Mouse (Mus musculus) midbrain, embryonic 11.5 days (tissue): Measurements from ENCODE around the gene Top1. TPM values are rescaled to one million over a fixed set of nuclear protein-coding genes. Genes with fewer than 3 reads are reported as not detected.
A peak's percentile ranks its signal among the peaks of the same experiment; 100 is the strongest.

Experiments
- ATAC-seq: fragments of 200-750 bp; cut with Nextera tagmentation; 2 replicates; pipeline ENCODE4 v1.8.0; 2017; ENCODE audit warnings: moderate TSS enrichment, moderate library complexity; ENCODE audit not compliant: low FRiP score
- DNase-seq: peaks from one replicate; pipeline ENCODE4 v3.0.0; 2015; ENCODE audit warnings: low spot score; ENCODE audit errors: missing footprints
- H3K27ac ChIP-seq: fragments of 300-500 bp; sonication (generic); 2 replicates; pipeline ENCODE4 v1.5.1; 2014; ENCODE audit warnings: low read depth, low read length
- H3K27me3 ChIP-seq: fragments of 300-500 bp; sonication (generic); 2 replicates; pipeline ENCODE4 v1.6.1; 2014; ENCODE audit warnings: mild to moderate bottlenecking, low read length, moderate library complexity, mixed read lengths; ENCODE audit not compliant: control insufficient read depth, insufficient read depth
- H3K36me3 ChIP-seq: fragments of 300-500 bp; sonication (generic); 2 replicates; pipeline ENCODE4 v1.6.1; 2014; ENCODE audit warnings: mild to moderate bottlenecking, low read length, moderate library complexity, mixed read lengths; ENCODE audit not compliant: control insufficient read depth, insufficient read depth
- H3K4me1 ChIP-seq: fragments of 300-500 bp; sonication (generic); 2 replicates; pipeline ENCODE4 v1.6.1; 2014; ENCODE audit warnings: low read length; ENCODE audit not compliant: control insufficient read depth, insufficient read depth
- H3K4me2 ChIP-seq: fragments of 300-500 bp; sonication (generic); 2 replicates; pipeline ENCODE4 v1.6.1; 2014; ENCODE audit warnings: mild to moderate bottlenecking, moderate library complexity
- H3K4me3 ChIP-seq: fragments of 300-500 bp; sonication (generic); 2 replicates; pipeline ENCODE4 v1.5.1; 2014; ENCODE audit warnings: low read depth, low read length
- H3K9ac ChIP-seq: fragments of 300-500 bp; sonication (generic); 2 replicates; pipeline ENCODE4 v1.6.1; 2014; ENCODE audit warnings: low read length
- H3K9me3 ChIP-seq: fragments of 300-500 bp; sonication (generic); 2 replicates; pipeline ENCODE4 v1.6.1; 2016; ENCODE audit warnings: low read length; ENCODE audit not compliant: control insufficient read depth
- WGBS: fragments of 180-500 bp; shearing (Covaris S2); extraction: QIAGEN DNeasy Blood & Tissue Kit; methylation state at CpG from one replicate; pipeline ENCODE4 v1.1.7; 2014; 5-methylcytosine and 5-hydroxymethylcytosine counted together
- polyA plus RNA-seq: library from polyadenylated mRNA; unstranded; fragments of >200 nt; fragmentation: Nextera tagmentation; extraction: Ambion mirVana; gene quantifications from 2 replicates; pipeline ENCODE4 v1.2.1, GENCODE M21; 2014

Top1 gene
- polyA plus RNA-seq, 1 experiment from 2014 or later: 114 TPM

- peak overlapping the region; percentile 99 for H3K9ac ChIP-seq
- peak overlapping the region; percentile 89 for H3K4me3 ChIP-seq
- H3K27ac ChIP-seq: no peak overlapping the region
- H3K4me1 ChIP-seq: peaks cover 22% of the 10 kb centered on the region
- peak overlapping the region; percentile 91 for H3K4me2 ChIP-seq
- no peaks in the 10 kb centered on the region for H3K9me3 ChIP-seq
- peaks cover 2% of the 10 kb centered on the region; the same call in 1 of the 2 replicates for H3K27me3 ChIP-seq
- ATAC-seq (no peak), DNase-seq (no peak)
- 57% methylated on average over 8 of the region's 9 CpGs for WGBS
- no peaks in the 10 kb centered on the region for H3K36me3 ChIP-seq
These were observed 86.8 kb downstream of the Top1 start for GRCm38 (mm10) chr2:160732420-160732995.

DNA sequence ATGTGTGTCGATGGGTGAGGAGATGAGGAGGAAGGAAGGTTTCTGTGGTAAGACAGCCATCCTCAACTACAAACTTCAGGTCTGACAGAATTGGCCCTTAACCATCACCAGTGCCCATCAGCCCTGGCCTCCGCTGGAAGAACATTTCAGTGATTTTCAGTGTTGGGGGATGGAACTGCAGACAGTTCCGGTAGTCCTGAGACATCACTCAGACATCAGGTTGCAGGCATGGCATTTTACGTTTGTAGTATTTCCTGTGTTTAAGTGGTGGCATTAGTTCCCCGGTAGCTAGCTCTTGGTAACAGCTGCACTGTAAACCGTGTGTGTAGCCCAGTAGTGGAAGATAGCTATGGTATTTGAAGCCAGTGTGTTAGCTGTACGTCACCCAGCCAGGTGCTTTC lies 87.4 kb downstream of the Top1 start:
- 81% methylated on average over 7 of the region's 7 CpGs for WGBS

GRCm38 (mm10) chr2:160734331-160734730 lies 88.6 kb downstream of the Top1 start:
- no peak overlapping the region for H3K27ac ChIP-seq
- ATAC-seq (no peak), DNase-seq (no peak)
- H3K9ac ChIP-seq: no peak overlapping the region
- 95% methylated on average over 3 of the region's 3 CpGs for WGBS
- H3K4me1 ChIP-seq: peaks cover 22% of the 10 kb centered on the region
- no peaks in the 10 kb centered on the region for H3K36me3 ChIP-seq
- H3K4me3 ChIP-seq: no peak overlapping the region
- peaks cover 2% of the 10 kb centered on the region; the same call in 1 of the 2 replicates for H3K27me3 ChIP-seq
- no peaks in the 10 kb centered on the region for H3K9me3 ChIP-seq
- H3K4me2 ChIP-seq: no peak overlapping the region

More for the DNA sequence above, 87.4 kb downstream of the Top1 start:
- peak overlapping the region; percentile 91 for H3K4me2 ChIP-seq
- H3K27me3 ChIP-seq: peaks cover 2% of the 10 kb centered on the region; the same call in 1 of the 2 replicates
- no peaks in the 10 kb centered on the region for H3K36me3 ChIP-seq
- H3K4me3 ChIP-seq: peak overlapping the region; percentile 89
- no peak overlapping the region for H3K27ac ChIP-seq
- peak overlapping the region; percentile 99 for H3K9ac ChIP-seq
- DNase-seq (no peak), ATAC-seq (no peak)
- peaks cover 22% of the 10 kb centered on the region for H3K4me1 ChIP-seq
- no peaks in the 10 kb centered on the region for H3K9me3 ChIP-seq

DNA sequence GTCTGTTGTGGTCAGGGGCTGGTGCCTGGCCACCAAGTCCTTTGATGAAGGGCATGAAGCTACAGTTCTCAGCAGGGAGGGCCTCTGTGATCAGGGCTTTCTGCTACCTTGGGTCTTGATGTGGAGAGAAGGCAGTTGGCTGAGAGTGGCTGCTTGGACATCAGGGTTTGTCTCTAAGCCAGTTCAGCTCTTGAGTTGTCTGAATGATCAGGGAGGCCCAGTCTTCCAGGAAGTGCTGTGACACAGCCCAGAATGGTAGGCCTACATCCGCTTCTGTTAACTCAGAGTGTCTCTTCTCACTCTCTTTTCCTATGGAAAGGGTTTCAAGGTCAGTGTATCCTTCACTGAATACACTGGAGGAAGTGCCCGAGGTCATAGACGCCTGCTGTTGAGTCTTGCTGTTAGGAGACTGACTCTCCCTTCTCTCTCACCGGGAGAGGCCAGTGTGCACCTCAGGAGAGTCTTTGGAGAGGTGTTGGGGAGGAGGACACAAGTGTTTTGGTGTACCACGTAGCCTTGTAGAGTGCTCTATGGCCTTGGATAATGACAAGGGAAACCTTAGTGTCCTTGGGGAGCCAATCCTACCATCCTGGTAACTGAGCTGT lies 90.1 kb downstream of the Top1 start:
- H3K27me3 ChIP-seq: no peaks in the 10 kb centered on the region
- 93% methylated on average over 5 of the region's 5 CpGs for WGBS
- no peak overlapping the region for H3K4me2 ChIP-seq
- peaks cover 26% of the 10 kb centered on the region for H3K4me1 ChIP-seq
- no peak overlapping the region for H3K9ac ChIP-seq
- no peak for DNase-seq
- H3K9me3 ChIP-seq: no peaks in the 10 kb centered on the region
- no peaks in the 10 kb centered on the region for H3K36me3 ChIP-seq
- no peak overlapping the region for H3K4me3 ChIP-seq
- no peak for ATAC-seq
- H3K27ac ChIP-seq: no peak overlapping the region

DNA sequence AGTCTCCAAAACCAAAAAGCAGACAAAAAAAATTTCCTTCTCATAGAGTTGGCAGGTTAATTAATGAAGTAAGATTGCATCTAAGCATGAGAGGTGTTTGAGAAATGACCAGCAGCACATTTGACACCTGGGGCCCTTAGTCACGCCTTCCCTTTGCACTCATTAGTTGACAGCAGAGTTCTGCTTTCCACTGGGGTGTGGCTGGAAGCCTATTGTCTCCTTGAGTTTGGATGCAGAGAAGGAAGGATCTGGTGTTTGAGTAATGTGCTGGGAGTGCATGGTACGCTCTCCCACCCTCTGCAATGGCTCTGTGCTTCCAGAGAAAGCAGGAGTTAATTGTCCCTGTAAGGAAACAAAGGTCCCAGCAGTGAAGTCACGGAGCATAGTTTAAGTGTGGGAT lies 90.8 kb downstream of the Top1 start:
- no peak overlapping the region for H3K4me2 ChIP-seq
- H3K27ac ChIP-seq: no peak overlapping the region
- WGBS: 91% methylated on average over 3 of the region's 3 CpGs
- H3K4me1 ChIP-seq: peaks cover 26% of the 10 kb centered on the region
- H3K4me3 ChIP-seq: no peak overlapping the region
- H3K27me3 ChIP-seq: no peaks in the 10 kb centered on the region
- no peak overlapping the region for H3K9ac ChIP-seq
- H3K9me3 ChIP-seq: no peaks in the 10 kb centered on the region
- no peak for DNase-seq
- no peaks in the 10 kb centered on the region for H3K36me3 ChIP-seq
- ATAC-seq: no peak

DNA sequence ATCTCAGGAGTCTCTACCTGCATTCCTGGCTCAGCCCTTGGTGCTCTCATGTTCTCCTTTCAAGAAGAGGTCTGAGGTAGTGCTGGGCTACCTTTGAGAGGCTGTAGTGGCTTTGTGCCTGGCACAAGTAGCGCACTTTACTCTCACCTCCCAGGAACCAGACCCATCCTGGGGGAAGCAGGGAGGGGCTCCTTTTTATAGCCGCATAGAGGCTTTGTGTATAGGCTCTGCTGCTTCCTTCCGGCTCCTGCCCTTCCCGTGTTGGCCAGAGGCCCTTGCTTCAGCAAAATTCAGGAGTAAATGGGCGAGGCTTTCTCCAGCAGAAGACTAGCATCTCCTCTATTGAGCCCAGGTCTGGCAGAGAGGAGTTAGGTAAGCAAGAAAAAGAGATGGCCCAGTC lies 92.7 kb downstream of the Top1 start:
- Histone ChIP-seq H3K36me3 (no peaks in the 10 kb centered on the region), H3K9me3 (no peaks in the 10 kb centered on the region), H3K27ac (no peak overlapping the region), H3K4me3 (no peak overlapping the region), H3K4me1 (peaks cover 17% of the 10 kb centered on the region), H3K4me2 (no peak overlapping the region), H3K9ac (no peak overlapping the region), H3K27me3 (no peaks in the 10 kb centered on the region)
- ATAC-seq: no peak
- DNase-seq: no peak
- WGBS: 78% methylated on average over 5 of the region's 5 CpGs

GRCm38 (mm10) chr2:160739647-160740356 lies 94.1 kb downstream of the Top1 start:
- no peaks in the 10 kb centered on the region for H3K27me3 ChIP-seq
- WGBS: 49% methylated on average over 2 of the region's 2 CpGs
- H3K4me1 ChIP-seq: peaks cover 9% of the 10 kb centered on the region; the same call in 1 of the 2 replicates
- H3K9ac ChIP-seq: no peak overlapping the region
- H3K27ac ChIP-seq: no peak overlapping the region
- no peak for DNase-seq
- no peak overlapping the region for H3K4me3 ChIP-seq
- no peak overlapping the region for H3K4me2 ChIP-seq
- H3K9me3 ChIP-seq: no peaks in the 10 kb centered on the region
- no peak for ATAC-seq
- H3K36me3 ChIP-seq: no peaks in the 10 kb centered on the region

DNA sequence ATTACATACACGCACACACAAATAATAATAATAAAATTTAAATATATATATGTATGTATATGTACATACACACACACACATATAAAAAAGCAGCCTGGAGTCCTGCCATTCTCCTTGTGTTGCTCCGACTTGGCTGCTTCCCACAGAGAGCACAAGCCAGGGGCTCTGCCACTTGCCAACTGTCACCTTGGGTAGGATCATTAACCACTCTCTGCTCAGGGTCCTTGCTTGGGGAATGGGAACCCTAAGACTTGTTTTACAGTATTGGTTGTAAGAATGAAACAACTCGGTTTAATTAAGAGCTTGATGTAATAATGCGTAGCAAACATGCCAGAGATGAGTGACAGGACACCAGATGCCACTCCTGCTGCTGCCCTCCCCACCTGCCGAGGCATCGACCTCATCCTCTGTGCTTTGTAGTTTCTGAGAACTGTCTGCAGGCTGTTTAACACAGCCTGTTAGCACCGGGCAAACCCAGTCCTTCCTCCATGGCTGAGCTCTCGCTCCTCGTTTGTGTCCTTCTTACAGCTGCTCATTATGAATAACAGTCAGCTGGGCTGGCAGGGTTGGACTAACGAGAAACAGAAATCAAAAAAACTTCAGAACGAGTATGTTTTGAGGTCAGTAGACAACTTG lies 95.0 kb downstream of the Top1 start:
- Histone ChIP-seq H3K9me3 (no peaks in the 10 kb centered on the region), H3K27me3 (no peaks in the 10 kb centered on the region), H3K4me1 (peaks cover 9% of the 10 kb centered on the region; the same call in 1 of the 2 replicates)

GRCm38 (mm10) chr2:160741580-160741979 lies 95.9 kb downstream of the Top1 start:
- no peaks in the 10 kb centered on the region for H3K36me3 ChIP-seq
- H3K4me3 ChIP-seq: no peak overlapping the region
- no peak overlapping the region for H3K9ac ChIP-seq
- no peaks in the 10 kb centered on the region for H3K9me3 ChIP-seq
- H3K27me3 ChIP-seq: no peaks in the 10 kb centered on the region
- peaks cover 9% of the 10 kb centered on the region; the same call in 1 of the 2 replicates for H3K4me1 ChIP-seq
- no peak for DNase-seq
- WGBS: 85% methylated on average over 3 of the region's 3 CpGs
- no peak for ATAC-seq
- no peak overlapping the region for H3K4me2 ChIP-seq
- H3K27ac ChIP-seq: no peak overlapping the region

More for the DNA sequence above, 95.0 kb downstream of the Top1 start:
- 69% methylated on average over 11 of the region's 11 CpGs for WGBS
- H3K36me3 ChIP-seq: no peaks in the 10 kb centered on the region
- no peak overlapping the region for H3K4me2 ChIP-seq
- no peak overlapping the region for H3K27ac ChIP-seq
- no peak overlapping the region for H3K9ac ChIP-seq
- no peak overlapping the region for H3K4me3 ChIP-seq
- no peak for ATAC-seq
- DNase-seq: no peak
